Mouse (Mus musculus): ENCODE data around the gene Map7d1. TPM values are rescaled to one million over a fixed set of nuclear protein-coding genes. Genes with fewer than 3 reads are reported as not detected.

Gene Map7d1
- polyA plus RNA-seq, 1 experiment from 2014 or later: 90.3 TPM

DNA sequence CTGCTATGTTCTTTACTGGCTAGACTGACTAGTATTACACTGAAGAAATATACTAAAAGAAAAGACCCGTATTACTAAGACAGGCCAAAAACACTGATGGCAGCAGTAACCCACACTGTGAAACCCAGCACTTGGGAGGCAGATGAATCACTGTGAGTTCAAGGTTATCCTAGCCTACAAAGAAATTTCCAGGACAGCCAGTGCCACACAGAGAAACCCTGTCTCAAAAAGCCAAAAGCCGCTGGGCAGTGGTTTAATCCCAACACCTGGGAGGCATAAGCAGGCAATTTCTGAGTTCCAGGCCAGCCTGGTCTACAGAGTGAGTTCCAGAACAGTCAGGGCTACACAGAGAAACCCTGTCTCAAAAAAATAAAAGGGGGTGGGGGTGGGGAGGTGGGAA is 65.5 kb downstream of the Map7d1 start:
- no peak for ATAC-seq (ENCODE audit: low read depth)

DNA sequence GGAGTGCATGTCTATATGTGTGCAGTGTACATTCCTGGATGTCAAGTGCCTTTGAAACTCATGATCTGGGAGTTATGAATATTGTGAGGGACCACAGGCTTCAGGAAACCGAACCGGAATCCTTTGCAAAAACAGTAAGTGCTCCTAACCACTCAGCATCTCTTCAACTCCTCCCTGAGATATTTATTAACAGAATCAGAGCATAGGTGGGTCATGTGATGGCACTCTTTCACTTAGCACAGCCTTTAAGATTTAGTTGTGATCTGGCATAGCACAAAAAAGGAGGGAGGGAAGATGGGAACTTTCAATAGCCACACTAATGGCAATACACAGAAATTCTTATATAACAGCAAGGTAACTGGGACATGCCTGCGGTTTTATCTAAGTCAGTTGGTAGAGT is 69.0 kb downstream of the Map7d1 start:
- H3K27ac ChIP-seq (replicated peaks): no peak overlapping the region
- 91% methylated on average over 3 of the region's 3 CpGs for WGBS
- H3K4me3 ChIP-seq: no peak overlapping the region
- H3K9ac ChIP-seq: no peak overlapping the region
- H3K27me3 ChIP-seq: no peaks in the 10 kb centered on the region
- no peak for ATAC-seq (ENCODE audit: low read depth)
- H3K4me1 ChIP-seq (replicated peaks): peaks cover 3% of the 10 kb centered on the region; the same call in 1 of the 2 replicates
- H3K9me3 ChIP-seq: no peaks in the 10 kb centered on the region
- H3K4me2 ChIP-seq: no peak overlapping the region
- H3K36me3 ChIP-seq: peaks cover 16% of the 10 kb centered on the region; the same call in 1 of the 2 replicates

More for the DNA sequence above, 65.5 kb downstream of the Map7d1 start:
- H3K9me3 ChIP-seq: no peaks in the 10 kb centered on the region
- H3K4me2 ChIP-seq: no peak overlapping the region
- H3K36me3 ChIP-seq: peaks cover 25% of the 10 kb centered on the region
- peaks cover 3% of the 10 kb centered on the region; the same call in 1 of the 2 replicates for H3K4me1 ChIP-seq (replicated peaks)
- no peak overlapping the region for H3K4me3 ChIP-seq
- H3K9ac ChIP-seq: no peak overlapping the region
- 96% methylated on average over 2 of the region's 2 CpGs for WGBS
- no peaks in the 10 kb centered on the region for H3K27me3 ChIP-seq
- no peak overlapping the region for H3K27ac ChIP-seq (replicated peaks)

- Histone ChIP-seq H3K9me3 (no peaks in the 10 kb centered on the region), H3K27me3 (no peaks in the 10 kb centered on the region), H3K9ac (no peak overlapping the region), H3K27ac (replicated peaks) (no peak overlapping the region), H3K4me2 (no peak overlapping the region), H3K4me3 (no peak overlapping the region), H3K4me1 (replicated peaks) (peaks cover 3% of the 10 kb centered on the region; the same call in 1 of the 2 replicates), H3K36me3 (peaks cover 26% of the 10 kb centered on the region)
- 89% methylated on average over 5 of the region's 5 CpGs for WGBS
- no peak for ATAC-seq (ENCODE audit: low read depth)
Observed at GRCm38 (mm10) chr4:126183034-126183433, 73.1 kb downstream of the Map7d1 start.

Other genes starting within 250 kb of the Map7d1 start
- 0.50 and 1.3 TPM in 2 replicates for gene Csf3r, start 231.8 kb downstream of the Map7d1 start, polyA plus RNA-seq (2015; fragmentation: Nextera tagmentation; extraction: Ambion mirVana)
- gene Mrps15, start 209.4 kb downstream of the Map7d1 start, polyA plus RNA-seq (2015; fragmentation: Nextera tagmentation; extraction: Ambion mirVana): 134 and 140 TPM in 2 replicates
- gene Oscp1, start 197.8 kb downstream of the Map7d1 start, polyA plus RNA-seq (2015; fragmentation: Nextera tagmentation; extraction: Ambion mirVana): 30.1 and 30.2 TPM in 2 replicates
- 47.7 and 54.3 TPM in 2 replicates for gene Lsm10, start 159.7 kb downstream of the Map7d1 start, polyA plus RNA-seq (2015; fragmentation: Nextera tagmentation; extraction: Ambion mirVana)
- 33.9 and 37.7 TPM in 2 replicates for gene Stk40, start 152.4 kb downstream of the Map7d1 start, polyA plus RNA-seq (2015; fragmentation: Nextera tagmentation; extraction: Ambion mirVana)
- gene Eva1b, start 108.6 kb downstream of the Map7d1 start, polyA plus RNA-seq (2015; fragmentation: Nextera tagmentation; extraction: Ambion mirVana): 15.3 and 19.8 TPM in 2 replicates
- gene Sh3d21, start 92.9 kb downstream of the Map7d1 start, polyA plus RNA-seq (2015; fragmentation: Nextera tagmentation; extraction: Ambion mirVana): 0.89 and 2.0 TPM in 2 replicates
- gene Thrap3, start 53.6 kb downstream of the Map7d1 start, polyA plus RNA-seq (2015; fragmentation: Nextera tagmentation; extraction: Ambion mirVana): 143 and 165 TPM in 2 replicates
- gene Trappc3, start 6.0 kb upstream of the Map7d1 start, polyA plus RNA-seq (2015; fragmentation: Nextera tagmentation; extraction: Ambion mirVana): 147 and 160 TPM in 2 replicates
- gene Col8a2, start 30.4 kb upstream of the Map7d1 start, polyA plus RNA-seq (2015; fragmentation: Nextera tagmentation; extraction: Ambion mirVana): 7.4 and 9.5 TPM in 2 replicates
- gene Adprhl2, start 65.4 kb upstream of the Map7d1 start, polyA plus RNA-seq (2015; fragmentation: Nextera tagmentation; extraction: Ambion mirVana): 69.5 and 69.6 TPM in 2 replicates
- 6.6 and 6.7 TPM in 2 replicates for gene Tekt2, start 69.3 kb upstream of the Map7d1 start, polyA plus RNA-seq (2015; fragmentation: Nextera tagmentation; extraction: Ambion mirVana)
- 16.5 and 17.4 TPM in 2 replicates for gene Ago3, start 173.2 kb upstream of the Map7d1 start, polyA plus RNA-seq (2015; fragmentation: Nextera tagmentation; extraction: Ambion mirVana)
- gene Ago1, start 212.2 kb upstream of the Map7d1 start, polyA plus RNA-seq (2015; fragmentation: Nextera tagmentation; extraction: Ambion mirVana): 11.5 and 12.1 TPM in 2 replicates

Data from neural tube, embryonic 13.5 days (tissue).